Mouse (Mus musculus): ENCODE results near the gene Ccr10. TPM values are rescaled to one million over a fixed set of nuclear protein-coding genes. Genes with fewer than 3 reads are reported as not detected.

The Ccr10 gene
- polyA plus RNA-seq, 1 experiment from 2014 or later: 0.09 TPM

DNA sequence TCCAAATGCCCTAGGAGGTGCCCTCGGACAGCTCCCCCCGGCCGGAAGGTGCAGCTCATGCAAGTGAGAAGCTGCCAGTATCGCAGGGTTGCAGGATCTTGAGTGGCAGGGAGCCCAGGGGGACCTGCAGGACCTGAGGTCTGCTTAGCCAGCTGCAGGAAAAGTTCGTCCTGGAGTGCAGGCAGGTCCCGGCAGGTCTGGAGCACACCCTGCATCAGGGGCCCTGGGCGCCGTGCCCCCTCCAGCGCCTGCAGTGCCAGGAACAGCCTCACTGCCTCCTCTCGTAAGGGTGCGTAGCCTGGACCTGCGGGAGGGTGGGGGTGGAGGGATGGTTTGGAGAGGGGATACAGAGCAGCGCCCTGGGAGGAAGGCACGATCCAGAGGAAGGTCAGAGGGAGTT, 8.9 kb downstream of the Ccr10 start:
- Histone ChIP-seq H3K4me2 (ENCODE audit: low read depth, low read length) (no peak overlapping the region), H3K4me1 (ENCODE audit: insufficient read depth) (peaks cover 30% of the 10 kb centered on the region), H3K27me3 (ENCODE audit: insufficient read depth, low read length) (peaks cover 83% of the 10 kb centered on the region), H3K4me3 (ENCODE audit: low read depth, low read length) (no peak overlapping the region), H3K36me3 (replicated peaks; ENCODE audit: insufficient read depth, low read length) (peaks cover 16% of the 10 kb centered on the region), H3K9me3 (ENCODE audit: low read length) (no peaks in the 10 kb centered on the region), H3K27ac (ENCODE audit: low read depth) (no peak overlapping the region), H3K9ac (replicated peaks) (no peak overlapping the region)
- DNase-seq (no peak), ATAC-seq (no peak)
- WGBS (ENCODE audit: insufficient replicate concordance): 64% methylated on average over 14 of the region's 14 CpGs
- no peak for TF ChIP-seq CTCF (IDR thresholded peaks at IDR 0.05; ENCODE audit: low read depth)
- TF ChIP-seq EP300 (IDR thresholded peaks at IDR 0.05; ENCODE audit: low read depth): no peak

DNA sequence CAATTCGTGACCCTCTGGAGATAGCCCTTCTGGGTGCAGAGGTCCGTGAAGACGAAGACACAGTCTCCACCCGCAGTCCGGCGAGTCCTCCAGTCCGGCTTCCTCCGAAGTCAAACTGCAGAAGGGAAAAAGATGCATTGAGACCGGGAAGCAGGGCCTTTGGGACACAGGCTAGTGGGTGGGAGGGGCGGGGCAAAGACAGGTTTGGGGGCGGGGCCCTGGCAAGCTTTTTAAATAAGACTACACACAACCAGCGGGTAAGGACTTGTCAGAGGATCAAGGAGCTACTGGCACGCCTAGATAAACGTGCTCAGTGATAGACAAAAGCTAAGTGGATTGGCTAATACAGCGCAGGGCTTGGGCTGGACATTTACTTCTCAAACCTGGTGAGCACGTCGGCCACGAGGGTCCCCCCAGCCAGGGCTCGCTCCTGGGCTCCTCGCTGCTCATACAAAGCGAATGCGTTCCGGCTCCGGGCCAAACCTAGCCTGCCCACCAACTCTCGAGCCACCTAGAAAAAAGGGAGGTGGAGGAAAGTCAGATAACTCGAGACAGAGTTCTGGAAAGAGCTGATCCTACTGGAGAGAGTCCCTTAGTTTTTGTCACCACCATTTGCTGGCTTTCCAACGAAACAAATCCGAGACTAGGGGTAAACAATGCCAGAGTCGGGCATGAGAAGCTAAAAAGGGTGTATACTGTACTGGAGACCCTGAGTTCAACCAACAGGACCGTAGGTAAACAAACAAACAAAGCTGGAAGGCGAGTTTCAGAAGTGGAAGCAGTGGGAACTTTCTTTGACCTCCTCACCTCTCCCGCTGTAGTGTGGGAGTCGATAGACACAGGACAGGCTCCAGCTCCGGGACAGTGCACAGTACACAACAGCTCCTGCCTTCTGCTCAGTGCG, 10.3 kb downstream of the Ccr10 start:
- no peak overlapping the region for H3K27ac ChIP-seq (ENCODE audit: low read depth)
- H3K4me3 ChIP-seq (ENCODE audit: low read depth, low read length): 0 out of 2 replicates have a peak overlapping the region, but pooled peaks have one; percentile 10
- 20% methylated on average over 35 of the region's 35 CpGs for WGBS (ENCODE audit: insufficient replicate concordance)
- H3K36me3 ChIP-seq (replicated peaks; ENCODE audit: insufficient read depth, low read length): peaks cover 16% of the 10 kb centered on the region
- peaks cover 25% of the 10 kb centered on the region for H3K4me1 ChIP-seq (ENCODE audit: insufficient read depth)
- peaks cover 69% of the 10 kb centered on the region for H3K27me3 ChIP-seq (ENCODE audit: insufficient read depth, low read length)
- no peak overlapping the region for H3K9ac ChIP-seq (replicated peaks)
- peak overlapping the region; percentile 44 for H3K4me2 ChIP-seq (ENCODE audit: low read depth, low read length)
- H3K9me3 ChIP-seq (ENCODE audit: low read length): no peaks in the 10 kb centered on the region
- TF ChIP-seq EP300 (IDR thresholded peaks at IDR 0.05; ENCODE audit: low read depth): no peak
- no peak for TF ChIP-seq CTCF (IDR thresholded peaks at IDR 0.05; ENCODE audit: low read depth)
- no peak for DNase-seq
- ATAC-seq: peak; percentile 30; the same call in 1 of the 2 replicates

DNA sequence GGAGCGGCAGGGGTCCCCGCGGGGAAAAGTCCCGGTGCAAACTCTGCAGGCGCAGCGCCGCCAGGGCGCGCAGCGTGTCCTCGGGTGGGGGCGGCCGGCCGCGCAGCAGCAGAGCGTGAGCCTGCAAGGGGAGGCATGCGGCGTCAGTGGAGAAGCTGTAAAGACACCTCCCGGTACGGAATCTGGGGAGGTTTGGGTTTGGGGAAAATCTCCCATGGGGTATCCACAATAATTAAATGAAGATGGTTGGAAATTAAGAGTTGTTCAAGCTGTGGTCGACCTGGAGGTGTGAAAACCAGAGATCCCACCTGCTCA, 10.9 kb downstream of the Ccr10 start:
- H3K9me3 ChIP-seq (ENCODE audit: low read length): no peaks in the 10 kb centered on the region
- peak overlapping the region; percentile 4; the same call in 1 of the 2 replicates for H3K4me3 ChIP-seq (ENCODE audit: low read depth, low read length)
- no peak overlapping the region for H3K27ac ChIP-seq (ENCODE audit: low read depth)
- H3K27me3 ChIP-seq (ENCODE audit: insufficient read depth, low read length): peaks cover 63% of the 10 kb centered on the region
- TF ChIP-seq CTCF (IDR thresholded peaks at IDR 0.05; ENCODE audit: low read depth) (no peak), EP300 (IDR thresholded peaks at IDR 0.05; ENCODE audit: low read depth) (no peak)
- peaks cover 19% of the 10 kb centered on the region for H3K4me1 ChIP-seq (ENCODE audit: insufficient read depth)
- H3K36me3 ChIP-seq (replicated peaks; ENCODE audit: insufficient read depth, low read length): peaks cover 16% of the 10 kb centered on the region
- no peak overlapping the region for H3K9ac ChIP-seq (replicated peaks)
- WGBS (ENCODE audit: insufficient replicate concordance): 18% methylated on average over 20 of the region's 21 CpGs
- peak overlapping the region; percentile 16; the same call in 1 of the 2 replicates for H3K4me2 ChIP-seq (ENCODE audit: low read depth, low read length)
- ATAC-seq (no peak), DNase-seq (no peak)

DNA sequence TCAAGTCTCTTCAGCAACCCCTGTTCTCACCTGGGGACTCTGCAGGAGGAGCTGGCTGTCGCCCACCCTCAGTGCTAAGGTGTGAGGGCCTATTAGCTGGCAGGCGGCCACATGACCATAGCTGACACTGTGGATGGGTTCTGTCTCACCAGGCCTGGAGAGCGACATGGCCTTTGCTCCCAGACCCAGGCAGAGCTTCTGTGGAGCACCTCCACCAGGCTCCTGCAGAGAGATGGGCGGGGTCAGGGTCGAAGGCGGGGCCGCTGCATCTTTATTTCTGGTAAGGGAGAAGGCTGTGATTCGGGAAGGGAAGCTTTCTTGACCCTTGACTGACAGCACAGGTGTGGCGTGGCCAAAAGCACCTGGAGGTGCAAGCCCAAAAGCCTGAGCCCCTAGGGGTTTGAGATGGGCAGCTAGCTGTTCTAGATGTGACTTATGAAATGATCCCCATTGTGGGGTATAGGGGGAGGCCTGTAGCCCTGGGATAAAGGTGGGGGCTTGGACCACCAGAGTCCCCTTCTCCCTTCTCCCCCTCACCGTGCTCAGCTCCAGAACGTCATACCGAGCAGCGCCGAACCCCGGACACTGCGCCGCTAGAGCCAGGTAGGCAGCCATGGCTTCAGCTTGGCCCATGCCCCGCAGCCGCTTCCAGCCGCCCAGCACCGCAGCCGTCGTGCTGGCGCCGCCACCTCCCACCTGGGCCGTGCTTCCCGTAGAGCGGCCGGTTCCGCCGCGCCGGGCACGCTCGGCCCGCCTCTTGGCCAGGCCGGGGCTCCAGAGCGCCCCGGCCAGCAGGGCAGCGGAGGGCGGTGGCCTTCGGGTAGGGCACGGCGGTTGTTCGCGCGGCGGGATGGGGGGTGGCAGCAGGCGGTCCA, 11.5 kb downstream of the Ccr10 start:
- 27% methylated on average over 43 of the region's 49 CpGs for WGBS (ENCODE audit: insufficient replicate concordance)
- H3K27ac ChIP-seq (ENCODE audit: low read depth): no peak overlapping the region
- no peak for TF ChIP-seq CTCF (IDR thresholded peaks at IDR 0.05; ENCODE audit: low read depth)
- no peak for TF ChIP-seq EP300 (IDR thresholded peaks at IDR 0.05; ENCODE audit: low read depth)

DNA sequence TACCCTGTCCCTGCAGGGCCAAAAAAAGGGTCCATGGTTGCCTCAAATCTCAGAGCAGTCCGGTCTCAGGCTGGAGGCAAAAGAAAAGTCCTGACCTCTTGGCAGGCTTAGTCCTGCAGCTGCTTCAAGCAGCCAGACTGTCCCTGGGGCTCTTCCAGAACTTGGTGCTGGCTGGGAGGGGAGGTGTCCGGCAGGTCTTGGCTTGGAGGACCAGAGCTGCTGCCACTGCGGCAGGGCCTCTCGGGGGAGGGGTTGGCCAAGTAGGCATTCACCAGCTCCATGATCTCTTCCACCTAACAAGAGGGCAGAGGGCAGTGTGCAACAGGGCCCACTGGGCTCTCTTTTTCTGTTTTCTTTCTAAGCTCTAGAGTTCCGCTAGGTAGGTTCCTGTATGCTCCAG, 12.5 kb downstream of the Ccr10 start:
- Histone ChIP-seq H3K4me2 (ENCODE audit: low read depth, low read length) (no peak overlapping the region), H3K9ac (replicated peaks) (no peak overlapping the region), H3K4me1 (ENCODE audit: insufficient read depth) (peaks cover 14% of the 10 kb centered on the region), H3K4me3 (ENCODE audit: low read depth, low read length) (no peak overlapping the region), H3K9me3 (ENCODE audit: low read length) (no peaks in the 10 kb centered on the region), H3K36me3 (replicated peaks; ENCODE audit: insufficient read depth, low read length) (peaks cover 14% of the 10 kb centered on the region), H3K27ac (ENCODE audit: low read depth) (no peak overlapping the region), H3K27me3 (ENCODE audit: insufficient read depth, low read length) (peaks cover 49% of the 10 kb centered on the region)
- DNase-seq (no peak), ATAC-seq (no peak)
- WGBS (ENCODE audit: insufficient replicate concordance): 65% methylated on average over 5 of the region's 5 CpGs
- TF ChIP-seq CTCF (IDR thresholded peaks at IDR 0.05; ENCODE audit: low read depth) (no peak), EP300 (IDR thresholded peaks at IDR 0.05; ENCODE audit: low read depth) (no peak)

More for the DNA sequence above, 11.5 kb downstream of the Ccr10 start:
- ATAC-seq (no peak; the same call in 1 of the 2 replicates), DNase-seq (no peak)
- Histone ChIP-seq H3K9me3 (ENCODE audit: low read length) (no peaks in the 10 kb centered on the region), H3K36me3 (replicated peaks; ENCODE audit: insufficient read depth, low read length) (peaks cover 16% of the 10 kb centered on the region), H3K27me3 (ENCODE audit: insufficient read depth, low read length) (peaks cover 58% of the 10 kb centered on the region), H3K9ac (replicated peaks) (no peak overlapping the region), H3K4me3 (ENCODE audit: low read depth, low read length) (peak overlapping the region; percentile 4; the same call in 1 of the 2 replicates), H3K4me2 (ENCODE audit: low read depth, low read length) (peak overlapping the region; percentile 16; the same call in 1 of the 2 replicates), H3K4me1 (ENCODE audit: insufficient read depth) (peaks cover 19% of the 10 kb centered on the region)

DNA sequence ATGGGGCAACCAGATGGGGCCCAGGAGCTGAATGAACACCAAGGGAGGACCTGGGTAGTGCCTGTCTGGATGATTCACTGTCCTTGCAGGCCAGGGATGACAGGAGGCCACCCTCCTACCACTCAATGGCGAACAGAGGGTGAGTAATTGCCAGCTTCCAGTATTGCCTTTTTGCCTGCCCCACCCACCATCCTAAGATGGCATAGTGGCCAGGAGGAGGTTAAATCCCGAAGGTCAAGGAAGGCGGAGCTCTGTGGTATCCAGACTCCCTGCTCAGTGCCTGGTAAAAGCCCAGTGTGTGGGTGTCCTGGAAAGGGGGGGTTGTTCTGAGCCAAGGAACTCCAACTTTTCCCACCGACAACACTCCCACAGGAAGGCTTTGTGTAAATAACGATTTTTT, 12.9 kb downstream of the Ccr10 start:
- Histone ChIP-seq H3K4me3 (ENCODE audit: low read depth, low read length) (no peak overlapping the region), H3K27ac (ENCODE audit: low read depth) (no peak overlapping the region), H3K9ac (replicated peaks) (no peak overlapping the region), H3K27me3 (ENCODE audit: insufficient read depth, low read length) (peaks cover 44% of the 10 kb centered on the region), H3K4me2 (ENCODE audit: low read depth, low read length) (no peak overlapping the region), H3K9me3 (ENCODE audit: low read length) (no peaks in the 10 kb centered on the region), H3K4me1 (ENCODE audit: insufficient read depth) (peaks cover 14% of the 10 kb centered on the region), H3K36me3 (replicated peaks; ENCODE audit: insufficient read depth, low read length) (peaks cover 11% of the 10 kb centered on the region)
- no peak for ATAC-seq
- no peak for DNase-seq
- TF ChIP-seq CTCF (IDR thresholded peaks at IDR 0.05; ENCODE audit: low read depth): no peak
- TF ChIP-seq EP300 (IDR thresholded peaks at IDR 0.05; ENCODE audit: low read depth): no peak
- 67% methylated on average over 5 of the region's 5 CpGs for WGBS (ENCODE audit: insufficient replicate concordance)

All from liver, postnatal 0 days (tissue).